15 mouse cellular contexts compared by ENCODE assay signal in genomic region chr7:29253842-29254241, GRCm38 (mm10). TPM values are rescaled to one million over a fixed set of nuclear protein-coding genes. Genes with fewer than 3 reads are reported as not detected.
DNase-seq lines count a peak whose midpoint lies in the region; ATAC-seq and TF ChIP-seq lines count a peak whose summit lies in the region.
"Had no signal": no experiment of that assay in that cellular context is flagged by ENCODE, and none has a peak within 500 bp of the region (broad histone marks: within the 10 kb centered on the region; RNA-seq: fewer than 3 reads in every experiment).

No protein-coding gene starts in this region.

- no peak for ATAC-seq in heart, embryonic 13.5 days (ENCODE audit: extremely low read depth, insufficient number of reproducible peaks, low FRiP score, low TSS enrichment)
- peak; percentile 49; the same call in 1 of the 2 replicates for ATAC-seq in granulocyte monocyte progenitor cell, adult 5-6 weeks (replicated peaks; ENCODE audit: poor library complexity, severe bottlenecking)
- ATAC-seq: midbrain, embryonic 15.5 days; Patski had no signal

- no peak overlapping the region for H3K4me2 ChIP-seq in heart, embryonic 13.5 days
- H3K4me2 ChIP-seq: hindbrain, embryonic 14.5 days; lung, embryonic 15.5 days; midbrain, embryonic 15.5 days; neural tube, embryonic 15.5 days had no signal

- no peaks in the 10 kb centered on the region for H3K27me3 ChIP-seq in heart, embryonic 13.5 days (replicated peaks)
- no peaks in the 10 kb centered on the region for H3K27me3 ChIP-seq in small intestine, adult 2 months (ENCODE audit: control insufficient read depth, insufficient read depth, low read length)
- H3K27me3 ChIP-seq: lung, embryonic 15.5 days; midbrain, embryonic 15.5 days; Patski had no signal

- no peak for TF ChIP-seq CTCF in small intestine, adult 2 months (IDR thresholded peaks at IDR 0.05; ENCODE audit: extremely low read depth, insufficient read length, insufficient replicate concordance, low read depth, low read length)

- 0 out of 2 replicates have a peak, but pooled peaks cover 3% of the 10 kb centered on the region for H3K36me3 ChIP-seq in heart, embryonic 13.5 days
- H3K36me3 ChIP-seq in small intestine, adult 2 months (ENCODE audit: control insufficient read depth, insufficient read depth, low read length): peaks cover 40% of the 10 kb centered on the region
- H3K36me3 ChIP-seq: midbrain, embryonic 15.5 days had no signal

- no peak for DNase-seq in heart, postnatal 4 days
- peak; percentile 50 to 78 for DNase-seq in kidney, postnatal 25 days
- no peak for DNase-seq in left cerebral cortex, adult 11 months (ENCODE audit: low spot score)
- no peak for DNase-seq in ovary, postnatal 14 days (ENCODE audit: low spot score)
- no peak for DNase-seq in adrenal gland, postnatal 25 days
- DNase-seq: cerebellum, adult 9-11 months had no signal

- no peak overlapping the region for H3K9ac ChIP-seq in heart, embryonic 13.5 days
- H3K9ac ChIP-seq: hindbrain, embryonic 14.5 days; lung, embryonic 15.5 days; midbrain, embryonic 15.5 days; neural tube, embryonic 15.5 days had no signal

- whole genome bisulfite sequencing in heart, embryonic 13.5 days: 35% methylated on average over 5 of the region's 5 CpGs
- WGBS in small intestine, adult 2 months: 15% methylated on average over 5 of the region's 5 CpGs

- H3K27ac ChIP-seq in heart, embryonic 13.5 days (replicated peaks): peak overlapping the region; percentile 50; the same call in 1 of the 2 replicates
- H3K27ac ChIP-seq in small intestine, adult 2 months (ENCODE audit: insufficient read depth, low read depth, low read length): peak overlapping the region; percentile 98
- H3K27ac ChIP-seq: hindbrain, embryonic 14.5 days; lung, embryonic 15.5 days; midbrain, embryonic 15.5 days; neural tube, embryonic 15.5 days had no signal

- peaks cover 33% of the 10 kb centered on the region for H3K4me1 ChIP-seq in heart, embryonic 13.5 days
- peaks cover 68% of the 10 kb centered on the region for H3K4me1 ChIP-seq in small intestine, adult 2 months (ENCODE audit: control insufficient read depth, insufficient read depth, insufficient read length, low read length)
- H3K4me1 ChIP-seq: midbrain, embryonic 15.5 days; neural tube, embryonic 15.5 days had no signal

- no peaks in the 10 kb centered on the region for H3K9me3 ChIP-seq in heart, embryonic 13.5 days
- H3K9me3 ChIP-seq: lung, embryonic 15.5 days; midbrain, embryonic 15.5 days; neural tube, embryonic 15.5 days had no signal

- H3K4me3 ChIP-seq in heart, embryonic 13.5 days: no peak overlapping the region
- H3K4me3 ChIP-seq in small intestine, adult 2 months (ENCODE audit: low read depth, low read length): peak overlapping the region; percentile 7; the same call in 1 of the 2 replicates
- H3K4me3 ChIP-seq: lung, embryonic 15.5 days; midbrain, embryonic 15.5 days; neural tube, embryonic 15.5 days had no signal

- peak; percentile 60; the same call in 1 of the 2 replicates for TF ChIP-seq POLR2A in small intestine, adult 2 months (IDR thresholded peaks at IDR 0.05; ENCODE audit: low read depth, low read length)

RNA-seq across cellular contexts. Expression of gene 2200002D01Rik, which starts 5.6 kb away (rescaled TPM):
- polyA plus RNA-seq in heart, embryonic 13.5 days (2015; fragmentation: Nextera tagmentation; extraction: Ambion mirVana): 5.7 and 7.3 TPM in 2 replicates
- total RNA-seq in heart, postnatal 4 days (2021): 1 to 10 TPM; 4.4 to 8.1 TPM
- total RNA-seq in granulocyte monocyte progenitor cell, adult 5-6 weeks (2014; fragmentation: Nextera tagmentation): not detected in 2 replicates
- 0.99 TPM in 1 of 2 replicates, not detected in the other for total RNA-seq in granulocyte monocyte progenitor cell, adult 5-6 weeks (2017)
- polyA plus RNA-seq in small intestine, adult 2 months (2012; rRNA removed): 287 and 852 TPM in 2 replicates
- 0.86 and 2.0 TPM in 2 replicates for total RNA-seq in adrenal gland, postnatal 25 days (2021)
- total RNA-seq: layer of hippocampus, postnatal 14 days had no signal

RNA-seq across cellular contexts. Expression of gene Yif1b, which starts 15.7 kb away (rescaled TPM):
- 107 and 117 TPM in 2 replicates for polyA plus RNA-seq in heart, embryonic 13.5 days (2015; fragmentation: Nextera tagmentation; extraction: Ambion mirVana)
- total RNA-seq in heart, postnatal 4 days (2021): 10 to 100 TPM; 81.5 to 82.5 TPM
- total RNA-seq in granulocyte monocyte progenitor cell, adult 5-6 weeks (2014; fragmentation: Nextera tagmentation): 57.1 and 86.7 TPM in 2 replicates
- total RNA-seq in granulocyte monocyte progenitor cell, adult 5-6 weeks (2017): 33.1 and 33.4 TPM in 2 replicates
- 41.8 and 49.8 TPM in 2 replicates for polyA plus RNA-seq in small intestine, adult 2 months (2012; rRNA removed)
- total RNA-seq in adrenal gland, postnatal 25 days (2021): 43.6 and 49.3 TPM in 2 replicates

RNA-seq across cellular contexts. Expression of gene Kcnk6, which starts 21.5 kb away (rescaled TPM):
- polyA plus RNA-seq in heart, embryonic 13.5 days (2015; fragmentation: Nextera tagmentation; extraction: Ambion mirVana): 1.6 and 1.7 TPM in 2 replicates
- total RNA-seq in heart, postnatal 4 days (2021): 1 to 10 TPM; 5.3 to 5.7 TPM
- 4.3 and 5.6 TPM in 2 replicates for total RNA-seq in granulocyte monocyte progenitor cell, adult 5-6 weeks (2014; fragmentation: Nextera tagmentation)
- total RNA-seq in granulocyte monocyte progenitor cell, adult 5-6 weeks (2017): 9.2 and 10.8 TPM in 2 replicates
- polyA plus RNA-seq in small intestine, adult 2 months (2012; rRNA removed): 23.4 and 42.4 TPM in 2 replicates
- 1.1 and 1.6 TPM in 2 replicates for total RNA-seq in adrenal gland, postnatal 25 days (2021)
- polyA plus RNA-seq: Patski had no signal

RNA-seq across cellular contexts. Expression of gene Spint2, which starts 27.9 kb away (rescaled TPM):
- 111 and 116 TPM in 2 replicates for polyA plus RNA-seq in heart, embryonic 13.5 days (2015; fragmentation: Nextera tagmentation; extraction: Ambion mirVana)
- 10 to 100 TPM; 71.2 to 73.7 TPM for total RNA-seq in heart, postnatal 4 days (2021)
- total RNA-seq in granulocyte monocyte progenitor cell, adult 5-6 weeks (2014; fragmentation: Nextera tagmentation): 45.1 and 55.0 TPM in 2 replicates
- total RNA-seq in granulocyte monocyte progenitor cell, adult 5-6 weeks (2017): 24.4 and 29.9 TPM in 2 replicates
- polyA plus RNA-seq in small intestine, adult 2 months (2012; rRNA removed): 663 and 1,754 TPM in 2 replicates
- 23.0 and 36.9 TPM in 2 replicates for total RNA-seq in adrenal gland, postnatal 25 days (2021)

RNA-seq across cellular contexts. Expression of gene Ppp1r14a, which starts 35.3 kb away (rescaled TPM):
- 13.3 and 14.9 TPM in 2 replicates for polyA plus RNA-seq in heart, embryonic 13.5 days (2015; fragmentation: Nextera tagmentation; extraction: Ambion mirVana)
- total RNA-seq in heart, postnatal 4 days (2021): 10 to 100 TPM; 22.8 to 24.7 TPM
- not detected in 2 replicates for total RNA-seq in granulocyte monocyte progenitor cell, adult 5-6 weeks (2014; fragmentation: Nextera tagmentation)
- total RNA-seq in granulocyte monocyte progenitor cell, adult 5-6 weeks (2017): not detected in 2 replicates
- 34.1 and 57.4 TPM in 2 replicates for polyA plus RNA-seq in small intestine, adult 2 months (2012; rRNA removed)
- total RNA-seq in adrenal gland, postnatal 25 days (2021): 5.5 and 6.7 TPM in 2 replicates

Comparison
In these comparisons a context has a peak if more than half of its experiments do, and no peak if none do; other contexts are left out.
1. DNase-seq: peak in kidney, postnatal 25 days (2 of 2); none in heart, postnatal 4 days (single experiment), left cerebral cortex, adult 11 months (single experiment), ovary, postnatal 14 days (single experiment) and adrenal gland, postnatal 25 days (single experiment).